Mouse (Mus musculus) erythroblast, adult 5-6 weeks (primary cell): Measurements from ENCODE around the gene Asb7. TPM values are rescaled to one million over a fixed set of nuclear protein-coding genes. Genes with fewer than 3 reads are reported as not detected.
A peak's percentile ranks its signal among the peaks of the same experiment; 100 is the strongest.

Experiments
- ATAC-seq: replicated peaks from 2 replicates; pipeline ENCODE4 v1.8.0; 2016; ENCODE audit warnings: moderate number of reproducible peaks, mild to moderate bottlenecking, moderate TSS enrichment, inconsistent platforms; ENCODE audit not compliant: poor library complexity, low FRiP score, severe bottlenecking
- total RNA-seq, 2 experiments: library from RNA; stranded (forward) in 1 of 2; stranded (reverse) in 1 of 2; fragments of 150-400 nt in 1 of 2; fragments of 200-764, 138-1000 nt in 1 of 2; gene quantifications; 2 replicates each; pipeline versions ENCODE4 v1.2.3 to v1.2.4; 2015 to 2017; ENCODE audit warnings: low replicate concordance in 2 of 2

The Asb7 gene
- total RNA-seq (2015; ENCODE audit: low replicate concordance) (3.1 and 7.7 TPM in 2 replicates), total RNA-seq (2017; ENCODE audit: low replicate concordance) (3.6 and 4.5 TPM in 2 replicates)

DNA sequence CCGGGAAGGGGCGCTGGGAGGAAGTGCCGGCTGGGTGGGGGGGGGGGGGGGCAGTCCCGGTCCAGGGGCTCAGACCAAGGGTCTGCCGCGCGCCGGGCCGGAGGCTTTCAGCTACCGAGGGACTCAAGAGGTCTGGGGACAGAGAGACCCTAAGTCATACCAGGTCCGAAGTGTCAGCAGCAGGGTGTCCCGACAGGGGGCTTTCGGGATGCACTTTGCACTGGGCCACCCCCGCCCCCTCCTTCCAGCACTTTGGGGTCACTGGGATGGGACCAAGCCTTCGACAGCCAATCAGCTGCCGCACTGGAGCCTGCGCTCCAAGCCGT is at the start of gene Asb7:
TSS of gene Asb7 (minus strand) at position 303 of the 326 bp plus-strand sequence.
- ATAC-seq, result no peak

DNA sequence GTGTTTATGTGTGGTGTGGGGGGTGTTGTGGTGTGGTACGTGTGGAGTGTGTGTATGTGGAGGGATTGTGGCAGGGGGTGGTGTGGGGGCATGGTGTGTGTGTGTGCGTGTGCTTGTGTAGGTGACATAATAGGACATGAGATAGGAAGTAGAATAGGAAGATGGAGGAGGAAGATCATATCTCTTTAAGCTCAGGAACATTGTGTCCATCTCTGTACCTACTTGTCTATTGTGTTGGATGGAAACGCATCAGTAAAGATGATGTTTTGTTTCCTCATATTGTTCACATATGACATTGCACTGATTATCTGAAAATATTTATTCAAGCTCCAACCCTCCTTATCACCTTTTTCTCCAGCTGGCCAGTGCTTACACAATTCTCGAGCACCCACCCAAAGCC is 48.0 kb upstream of the Asb7 start:
- no peak for ATAC-seq

- ATAC-seq, result no peak
Measured at GRCm38 (mm10) chr7:66734993-66735392, 45.6 kb upstream of the Asb7 start.

DNA sequence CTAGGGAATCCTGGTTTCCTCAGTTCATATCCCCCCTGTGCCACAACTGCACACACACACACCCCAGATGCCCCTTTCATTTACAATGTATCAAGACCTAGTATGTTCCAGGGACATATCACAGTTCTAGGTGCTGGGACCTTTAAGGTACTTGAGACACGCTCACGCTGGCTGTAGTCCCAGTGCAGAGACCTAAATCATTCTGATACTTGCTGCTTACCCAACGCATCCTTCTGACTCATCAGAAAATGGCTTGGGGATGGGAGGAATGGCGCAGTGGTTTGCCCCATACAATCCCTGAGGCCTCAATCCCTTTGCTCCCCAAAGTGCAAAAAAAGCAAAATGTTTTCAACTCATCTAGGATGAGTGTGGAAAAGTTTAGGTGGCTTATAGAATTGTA is 45.1 kb upstream of the Asb7 start:
- ATAC-seq, result no peak

DNA sequence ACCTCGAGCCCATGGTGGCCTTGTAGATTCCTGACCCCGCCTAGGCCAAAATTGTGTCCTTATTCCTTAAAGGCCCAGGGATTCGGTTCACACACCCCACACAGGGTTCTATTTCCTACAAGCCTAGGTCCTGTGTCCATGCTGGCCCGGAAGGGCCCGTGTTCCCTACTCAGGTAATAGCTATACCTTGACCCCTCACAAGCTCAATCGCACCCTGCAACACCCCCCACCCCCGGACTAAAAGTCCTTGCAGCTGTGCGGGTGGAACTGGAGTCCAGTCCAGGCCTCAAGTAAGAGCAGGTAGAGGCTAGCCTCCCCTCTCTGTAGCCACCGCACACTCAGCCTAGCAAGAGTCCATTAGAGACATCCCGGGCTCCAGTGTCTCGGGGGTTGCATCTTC is 44.5 kb upstream of the Asb7 start:
- ATAC-seq, result no peak

- no peak for ATAC-seq
Measured at GRCm38 (mm10) chr7:66733431-66733830, 44.0 kb upstream of the Asb7 start.

DNA sequence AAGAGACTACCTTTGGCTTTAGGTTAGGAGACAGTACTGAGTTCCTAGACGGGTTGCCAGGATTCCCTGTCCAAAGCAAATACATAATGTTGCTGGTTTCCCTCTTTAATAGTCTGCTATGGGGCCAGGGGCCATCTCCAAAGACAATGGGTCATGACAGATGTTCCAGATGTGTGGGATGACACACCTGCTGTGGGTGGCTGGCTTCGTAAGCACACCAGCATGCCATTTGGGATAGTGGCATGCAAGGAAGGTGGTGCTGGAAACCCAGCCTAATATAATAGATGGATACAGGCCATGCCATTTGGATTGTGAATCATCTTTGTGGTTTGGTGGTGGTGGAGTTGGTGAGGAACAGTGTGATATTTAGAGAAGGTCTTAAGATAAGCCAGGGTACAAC is 39.8 kb upstream of the Asb7 start:
- no peak for ATAC-seq

DNA sequence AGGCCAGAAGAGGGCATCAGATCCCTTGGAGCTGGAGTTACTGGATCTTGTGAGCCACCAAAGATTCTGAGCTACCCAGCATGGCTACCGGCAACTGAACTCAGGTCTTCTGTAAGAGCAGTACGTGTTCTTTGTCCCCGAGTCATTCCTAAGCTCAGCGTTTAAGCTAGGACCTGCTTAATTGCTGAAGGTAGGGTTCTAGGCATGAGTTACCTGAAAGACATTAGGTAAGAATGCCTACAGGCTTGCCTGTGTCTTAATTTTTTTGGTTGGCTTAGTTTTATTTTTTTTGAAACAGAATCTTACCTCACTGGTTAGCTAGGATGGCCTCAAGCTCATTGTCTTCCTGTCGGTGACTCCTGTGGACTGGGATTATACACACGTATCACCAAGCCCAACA is 38.7 kb upstream of the Asb7 start:
- ATAC-seq, result no peak

DNA sequence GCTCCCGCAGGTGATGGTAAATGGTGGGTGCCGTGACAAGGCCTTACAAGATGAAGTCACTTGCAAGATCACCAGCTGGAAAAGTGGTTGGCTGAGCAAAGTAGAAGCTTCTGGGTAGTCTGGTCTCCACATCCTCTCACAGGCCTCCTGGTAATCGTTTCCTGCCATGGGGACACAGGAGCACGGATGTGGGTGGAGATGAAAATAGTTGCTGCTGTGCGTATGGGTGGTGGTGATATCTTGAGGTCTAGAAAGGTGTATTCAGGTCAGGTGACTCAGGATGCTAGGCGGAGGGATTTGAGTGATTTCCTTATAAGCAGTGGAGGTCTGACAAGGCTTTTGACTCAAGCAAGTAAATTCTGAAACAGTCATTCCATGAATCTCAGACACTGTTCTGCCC is 35.6 kb upstream of the Asb7 start:
- ATAC-seq, result no peak

- no peak for ATAC-seq
Measured at GRCm38 (mm10) chr7:66724514-66724913, 35.1 kb upstream of the Asb7 start.

- no peak for ATAC-seq
Measured at GRCm38 (mm10) chr7:66711166-66711565, 21.8 kb upstream of the Asb7 start.

GRCm38 (mm10) chr7:66704631-66705030 is 15.2 kb upstream of the Asb7 start:
- no peak for ATAC-seq

GRCm38 (mm10) chr7:66702721-66703120 is 13.3 kb upstream of the Asb7 start:
- ATAC-seq, result no peak

- ATAC-seq, result no peak
Measured at GRCm38 (mm10) chr7:66694467-66694866, 5.1 kb upstream of the Asb7 start.

- peak; percentile 100 for ATAC-seq
Measured at GRCm38 (mm10) chr7:66689620-66690360, 394 bp upstream of the Asb7 start, which contains the start of gene Lins1. Lins1 (plus strand) TSS chr7:66689889.

DNA sequence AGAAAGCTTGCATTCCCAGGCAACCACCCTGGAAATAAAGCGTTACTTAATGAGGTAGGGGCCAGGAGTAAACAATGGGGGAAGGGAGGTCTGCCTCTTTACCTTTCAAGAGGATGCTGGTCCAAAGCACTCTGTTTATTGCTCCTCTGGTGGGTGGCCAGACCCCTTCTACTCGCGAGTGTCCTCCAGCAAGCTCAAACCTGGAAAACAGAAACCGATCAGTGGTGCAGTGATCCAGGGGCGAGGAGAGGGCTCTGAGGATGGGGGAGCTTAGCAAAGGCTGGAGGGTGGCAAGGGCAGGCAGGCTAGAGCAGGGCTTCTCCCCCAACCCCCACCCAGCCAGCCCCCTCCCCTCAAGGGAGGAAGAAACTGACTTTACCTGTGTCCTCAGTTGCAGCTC is 675 bp downstream of the Asb7 start:
- ATAC-seq, result no peak

DNA sequence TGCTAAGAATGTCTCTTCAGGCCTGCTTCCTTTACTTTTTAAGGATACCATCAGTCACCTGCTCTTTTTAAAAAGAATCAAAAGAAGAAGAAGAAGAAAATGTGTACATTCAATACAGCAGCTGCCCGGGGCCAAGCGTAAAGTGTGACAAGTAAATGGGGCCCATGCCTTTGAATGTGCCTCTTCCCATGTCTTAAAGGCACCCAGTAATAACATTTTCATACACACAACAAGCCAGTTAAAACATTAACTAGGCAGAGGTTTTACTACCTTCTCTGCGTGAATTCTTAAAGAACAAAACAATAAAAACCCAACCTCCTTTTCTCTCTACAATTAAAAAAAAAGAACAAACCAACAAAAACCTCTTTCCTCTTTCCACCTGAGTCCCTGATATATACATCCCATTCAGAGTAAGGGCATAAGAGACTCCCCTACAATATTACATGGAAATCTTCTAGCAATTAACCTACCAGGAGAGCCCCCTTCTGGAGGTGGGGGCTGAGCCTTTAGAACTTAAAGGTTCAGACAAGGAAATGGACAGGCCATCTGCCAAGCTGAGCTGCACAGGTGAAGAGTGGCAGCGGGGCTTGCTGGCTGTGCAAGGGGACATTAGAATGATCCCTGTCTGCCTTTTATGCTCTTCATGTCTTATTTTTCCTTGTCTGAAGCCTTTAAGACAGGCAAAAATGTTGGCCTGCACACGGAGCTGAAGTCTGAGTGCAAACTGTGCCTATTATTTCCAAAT is 7.1 kb downstream of the Asb7 start:
- ATAC-seq, result no peak

- ATAC-seq, result no peak
Measured at GRCm38 (mm10) chr7:66675800-66676199, 13.6 kb downstream of the Asb7 start.

- ATAC-seq, result no peak
Measured at GRCm38 (mm10) chr7:66667064-66667463, 22.3 kb downstream of the Asb7 start.

DNA sequence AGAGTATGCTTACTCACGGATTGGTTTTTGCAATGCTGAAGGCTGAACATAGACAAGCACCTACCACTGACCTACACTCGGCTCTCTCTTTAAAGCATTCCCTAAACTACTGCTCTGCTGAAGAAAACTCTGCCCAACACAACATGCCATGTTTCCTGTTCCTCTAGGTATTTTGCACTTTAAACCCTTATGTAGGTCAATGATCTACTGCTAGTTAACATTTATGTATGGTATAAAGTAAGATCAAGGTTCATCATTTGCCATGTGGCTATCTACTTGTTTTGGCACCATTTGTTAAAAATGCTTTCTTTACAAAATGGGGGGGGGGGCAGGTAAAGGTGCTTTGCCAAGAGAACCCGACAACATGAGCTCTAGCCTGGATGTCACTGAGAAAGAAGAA is 25.8 kb downstream of the Asb7 start:
- no peak for ATAC-seq

GRCm38 (mm10) chr7:66661572-66661971 is 27.8 kb downstream of the Asb7 start:
- peak; percentile 92 for ATAC-seq
